Mouse (Mus musculus) inflammation-experienced regulatory T-cells, adult 6 months (primary cell): ENCODE measurements around the gene Pax4. TPM values are rescaled to one million over a fixed set of nuclear protein-coding genes. Genes with fewer than 3 reads are reported as not detected.

Experiments used
- ATAC-seq: one replicate; pipeline ENCODE4 v1.8.0; 2017
- polyA plus RNA-seq, 3 experiments: library from polyadenylated mRNA; unstranded; fragments of 100-300 nt; shearing (Covaris generic); gene quantifications; one replicate each; pipeline ENCODE4 v1.2.1; 2017

The Pax4 gene
- polyA plus RNA-seq, 3 experiments from 2014 or later: not detected

DNA sequence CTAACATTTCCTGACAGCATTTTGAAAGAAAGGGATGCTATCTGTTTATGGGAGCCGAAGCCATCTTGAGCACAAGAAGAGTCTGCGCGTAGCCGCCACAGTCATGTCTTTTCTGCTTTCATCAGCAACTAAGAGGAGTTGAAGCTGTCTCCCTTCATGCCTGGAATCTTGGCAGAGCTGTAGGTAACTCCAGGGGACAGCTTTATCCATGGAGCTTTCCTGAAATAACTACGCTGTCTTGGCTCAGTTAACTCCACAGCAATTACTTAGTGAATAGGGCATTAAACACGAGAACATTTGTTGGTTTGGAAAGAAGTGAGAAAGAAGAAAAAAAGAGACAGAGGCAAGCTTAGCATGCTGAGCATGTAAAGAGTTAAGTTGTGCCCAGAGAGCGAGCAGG lies 1.2 kb downstream of the Pax4 start:
- no peak for ATAC-seq

DNA sequence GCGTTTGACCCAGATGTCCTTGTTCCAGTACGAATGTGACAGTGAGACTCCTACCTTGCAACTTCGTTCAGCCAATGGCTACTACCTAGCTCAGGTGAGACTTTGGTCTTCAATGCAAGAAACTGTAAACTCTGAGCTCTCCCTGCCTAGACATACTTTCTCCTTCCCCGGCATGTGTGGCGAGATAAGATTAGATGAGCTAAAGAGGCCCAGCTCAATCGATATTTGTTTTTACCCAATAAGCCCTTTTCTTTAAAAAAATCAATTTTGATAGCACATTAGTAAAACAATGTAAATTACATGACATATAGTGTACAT lies 17.7 kb downstream of the Pax4 start:
- ATAC-seq: no peak

DNA sequence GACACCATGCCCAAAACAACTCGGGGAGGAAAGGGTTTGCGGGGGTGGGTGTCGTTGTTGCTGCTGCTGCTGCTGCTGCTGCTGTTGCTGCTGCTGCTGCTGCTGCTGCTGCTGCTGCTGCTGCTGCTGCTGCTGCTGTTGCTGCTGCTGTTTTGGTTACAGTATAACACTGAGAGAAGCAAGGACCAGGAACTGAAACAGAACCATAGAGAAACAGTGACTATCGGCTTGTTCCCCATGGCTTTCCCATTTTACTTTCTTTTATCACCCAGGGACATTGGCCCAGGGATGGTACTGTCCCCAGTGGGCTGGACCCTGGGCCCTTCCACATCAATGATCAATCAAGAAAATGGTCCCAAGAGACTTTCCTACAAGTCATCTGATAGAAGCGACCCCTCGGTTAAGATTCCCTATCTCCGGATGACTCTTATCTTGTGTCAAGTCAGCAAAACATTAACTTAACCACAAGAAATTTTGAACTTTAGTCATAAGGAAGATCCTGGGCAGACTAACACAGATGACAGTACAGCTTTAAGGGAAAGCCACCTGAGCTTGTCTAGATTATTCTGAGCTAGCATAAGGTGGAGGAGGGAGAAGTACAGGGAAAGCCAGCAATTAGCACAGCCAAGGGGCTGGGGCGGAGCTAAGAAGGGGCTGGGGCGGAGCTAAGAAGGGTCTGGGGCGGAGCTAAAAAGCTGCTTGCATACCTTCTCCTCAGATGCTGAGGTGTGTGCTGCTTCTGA lies 18.2 kb downstream of the Pax4 start:
- no peak for ATAC-seq

DNA sequence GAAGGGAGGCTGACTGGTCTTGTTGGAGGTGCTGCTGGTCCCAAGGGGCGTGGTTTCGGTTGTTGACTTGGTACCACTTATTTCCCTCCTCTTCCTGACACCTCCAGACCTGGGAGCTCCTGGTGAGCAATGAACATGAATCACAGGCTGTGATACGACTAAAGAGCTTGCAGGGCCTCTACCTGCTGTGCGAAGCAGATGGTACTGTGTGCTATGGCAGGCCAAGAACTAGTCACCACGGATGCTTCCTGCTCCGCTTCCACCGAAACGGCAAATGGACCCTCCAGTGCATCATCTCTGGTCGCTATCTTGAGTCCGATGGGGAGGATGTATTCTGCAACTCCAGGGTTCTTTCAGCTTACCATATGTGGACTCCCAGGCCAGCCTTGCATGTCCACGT lies 19.3 kb downstream of the Pax4 start:
- no peak for ATAC-seq

DNA sequence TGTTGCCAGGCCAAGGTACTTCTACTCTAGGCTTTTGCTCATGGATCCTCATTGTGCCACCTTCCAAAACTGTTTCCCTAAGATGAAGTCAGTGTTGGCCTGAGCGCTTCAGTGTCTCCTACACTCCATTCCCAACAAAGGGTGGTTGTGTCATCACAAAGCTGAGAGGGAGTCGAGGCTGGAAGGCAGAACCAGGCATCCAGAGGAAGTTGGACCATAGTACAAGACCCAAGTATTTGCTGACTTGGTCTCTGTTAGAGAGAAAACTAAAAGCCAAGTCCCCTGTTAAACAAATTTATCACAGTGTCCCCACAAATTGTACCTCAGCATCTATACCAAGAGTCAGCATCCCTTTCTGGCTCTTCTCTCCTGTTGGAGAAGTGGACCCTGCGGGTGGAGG lies 20.9 kb downstream of the Pax4 start, which contains the start of gene Gcc1:
Gene Gcc1, minus strand, starts transcription at position 101 of the 400 bp plus-strand sequence.
- ATAC-seq: no peak

DNA sequence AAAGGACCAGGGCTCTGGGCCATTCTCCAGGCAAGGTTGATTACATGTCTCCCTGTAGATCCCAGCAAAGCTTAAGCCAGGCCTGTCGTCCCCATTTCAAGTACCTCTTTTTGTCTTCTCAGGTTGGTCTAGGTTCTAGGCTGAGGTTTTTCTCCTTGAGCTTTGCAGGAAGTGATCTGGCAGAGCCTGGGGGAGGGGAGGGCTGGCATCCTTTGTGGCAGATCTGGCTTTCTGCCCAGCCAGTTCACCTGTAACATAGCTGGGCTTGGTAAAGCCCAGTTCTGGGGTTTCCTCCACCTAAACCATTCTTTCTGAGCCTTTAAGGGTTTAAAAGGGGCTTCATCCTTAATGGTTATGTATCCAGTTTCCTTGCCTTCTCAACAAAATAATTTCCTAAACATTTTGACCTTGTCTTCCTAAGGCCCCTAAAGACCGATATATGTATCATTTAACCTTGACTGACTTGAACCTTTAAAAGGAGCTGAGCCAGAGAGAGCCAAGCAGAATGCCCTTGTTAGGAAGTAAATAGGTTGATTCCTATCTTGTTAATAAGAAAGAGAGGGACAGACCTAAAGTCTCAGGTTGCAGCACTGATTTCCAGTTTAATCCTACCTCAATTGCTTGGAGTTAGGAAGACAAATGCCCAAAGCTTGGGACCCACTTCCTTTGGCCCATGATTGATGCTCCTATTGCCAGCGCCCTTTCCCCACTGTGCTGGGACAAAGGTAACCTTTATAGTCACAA lies 21.9 kb downstream of the Pax4 start, which contains the start of gene Fscn3:
Gene Fscn3, plus strand, starts transcription at position 694 of the 744 bp plus-strand sequence.
- ATAC-seq: peak; percentile 49

DNA sequence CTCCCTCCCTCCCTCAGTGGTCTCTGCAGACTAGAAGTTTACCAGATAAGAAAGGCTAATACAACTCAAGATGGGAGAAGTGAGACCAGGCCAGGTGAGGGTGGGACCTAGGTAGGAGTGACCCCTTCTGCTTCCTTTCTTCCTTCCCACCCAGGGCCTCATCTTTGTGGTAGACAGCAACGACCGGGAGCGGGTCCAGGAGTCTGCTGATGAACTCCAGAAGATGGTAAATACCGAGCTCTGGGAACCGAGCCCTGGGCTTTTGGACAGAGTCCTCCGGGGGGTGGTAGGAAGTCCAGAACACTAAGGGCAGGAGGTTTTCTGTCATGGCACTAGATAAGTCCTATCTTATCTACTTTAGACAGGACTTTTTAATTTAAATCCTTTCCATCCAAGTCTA lies 24.1 kb downstream of the Pax4 start:
- ATAC-seq: no peak

DNA sequence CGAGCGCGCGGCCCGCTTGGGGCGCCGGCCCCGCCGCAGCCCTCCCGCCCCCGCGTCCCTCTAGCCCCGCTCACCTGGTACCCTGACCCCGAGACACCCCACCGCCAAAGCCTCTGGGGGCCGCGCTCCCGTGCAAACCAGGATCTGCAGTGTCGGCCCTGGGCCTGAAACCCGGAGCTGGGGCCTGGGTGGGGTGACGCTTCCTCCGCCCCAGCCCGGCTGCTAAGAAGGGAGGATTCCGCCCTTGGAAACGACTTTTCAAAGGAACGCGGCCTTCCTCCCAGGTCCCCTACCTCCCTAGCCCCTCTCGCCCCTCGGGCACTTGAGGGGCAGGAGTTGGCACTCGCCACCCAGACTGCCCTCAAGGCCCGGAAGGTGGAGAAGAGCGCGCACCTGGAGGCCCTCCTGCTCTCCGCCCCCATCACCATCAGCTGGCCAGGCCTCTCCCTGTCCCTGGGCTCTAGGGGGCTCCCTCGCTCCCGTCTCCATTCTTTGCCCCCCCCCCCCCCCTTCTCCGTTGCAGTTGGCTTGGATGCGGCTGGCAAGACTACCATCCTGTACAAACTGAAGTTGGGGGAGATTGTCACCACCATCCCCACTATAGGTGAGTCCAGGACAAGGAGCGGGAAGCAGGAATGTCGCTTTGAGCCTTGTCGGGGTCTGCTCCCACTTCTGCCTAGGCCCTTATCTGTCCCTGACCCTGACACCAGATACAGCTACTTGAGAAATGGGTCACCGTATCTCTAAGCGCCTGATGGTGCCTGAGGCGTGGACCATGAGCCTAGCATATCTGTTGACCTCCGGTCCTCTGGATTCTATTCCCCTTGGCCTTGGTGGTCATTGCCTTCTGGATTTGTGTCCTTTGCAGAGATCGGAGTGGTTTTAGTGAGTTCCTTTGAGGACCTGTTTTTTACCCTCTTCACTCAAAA lies 25.1 kb downstream of the Pax4 start:
- ATAC-seq: no peak

DNA sequence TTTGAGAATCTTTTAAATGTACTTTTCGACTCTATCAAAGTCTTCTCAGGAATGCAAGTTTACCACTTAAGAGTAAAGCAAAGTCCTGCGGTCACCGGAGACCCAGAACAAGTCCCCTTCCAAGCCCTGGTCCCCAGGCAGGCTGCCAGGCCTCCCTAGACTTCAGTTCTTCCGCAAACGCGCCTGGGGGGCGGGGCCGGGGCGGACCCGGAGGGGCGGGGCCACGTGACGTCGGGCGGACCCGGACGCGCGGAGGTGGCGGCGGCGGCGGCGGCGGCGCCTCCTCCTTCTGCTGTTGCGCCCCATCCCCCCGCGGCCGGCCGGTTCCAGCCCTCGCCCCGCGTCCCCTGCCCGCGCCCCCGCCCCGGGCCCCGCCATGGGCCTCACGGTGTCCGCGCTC lies 25.8 kb downstream of the Pax4 start, which contains the start of gene Arf5:
Gene Arf5, plus strand, starts transcription at position 248 of the 400 bp plus-strand sequence.
- peak; percentile 45 for ATAC-seq

DNA sequence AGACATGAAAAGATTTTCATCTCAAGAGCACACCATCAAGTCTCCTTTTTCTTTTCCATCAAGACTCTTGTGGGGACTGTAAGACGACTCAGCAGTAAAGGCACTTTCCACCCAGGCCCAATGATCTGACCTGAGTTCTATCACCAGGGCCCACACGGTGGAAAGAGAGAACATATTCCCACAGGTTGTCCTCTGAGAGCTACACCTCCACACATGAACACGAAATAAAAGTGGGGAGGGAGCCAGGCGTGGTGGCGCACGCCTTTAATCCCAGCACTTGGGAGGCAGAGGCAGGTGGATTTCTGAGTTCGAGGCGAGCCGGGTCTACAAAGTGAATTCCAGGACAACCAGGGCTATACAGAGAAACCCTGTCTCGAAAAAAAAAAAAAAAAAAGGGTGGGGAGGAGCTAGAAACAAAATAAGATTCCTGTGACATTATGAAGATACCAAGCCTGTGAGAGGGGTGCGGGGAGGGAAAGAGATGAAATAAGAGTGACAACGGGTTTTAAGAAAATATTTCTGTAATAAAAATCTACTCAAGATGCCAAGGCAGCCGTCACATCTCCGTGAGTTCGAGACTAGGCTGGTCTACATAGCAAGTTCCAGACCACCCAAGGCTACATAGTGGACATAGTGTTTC lies 26.4 kb downstream of the Pax4 start:
- no peak for ATAC-seq

DNA sequence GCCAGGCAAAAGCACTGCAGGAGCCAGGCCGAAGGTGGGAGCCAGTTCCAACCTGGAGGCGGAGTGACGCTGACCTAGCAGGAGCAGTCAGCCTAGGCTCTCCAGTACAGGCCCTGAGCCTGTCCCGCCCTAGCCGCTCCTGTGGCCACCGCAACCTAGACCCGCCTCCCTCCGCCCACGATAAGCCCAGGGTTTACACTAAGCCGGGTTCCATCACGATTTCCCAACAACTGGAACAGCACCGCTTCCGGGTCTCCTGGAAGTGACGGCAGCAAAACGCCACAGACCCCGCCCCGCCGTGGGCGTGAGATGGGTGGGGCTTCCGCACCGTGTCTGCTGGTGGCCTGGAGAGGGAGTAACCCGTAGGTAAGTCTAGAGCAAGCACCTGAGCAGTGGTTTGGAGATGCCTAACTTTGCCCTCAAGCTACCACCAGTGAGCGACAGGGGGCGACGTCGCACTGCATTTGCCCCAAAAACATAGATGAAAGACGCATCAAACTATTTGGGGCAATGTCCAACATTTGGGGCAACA lies 27.6 kb downstream of the Pax4 start:
- peak; percentile 91 for ATAC-seq

DNA sequence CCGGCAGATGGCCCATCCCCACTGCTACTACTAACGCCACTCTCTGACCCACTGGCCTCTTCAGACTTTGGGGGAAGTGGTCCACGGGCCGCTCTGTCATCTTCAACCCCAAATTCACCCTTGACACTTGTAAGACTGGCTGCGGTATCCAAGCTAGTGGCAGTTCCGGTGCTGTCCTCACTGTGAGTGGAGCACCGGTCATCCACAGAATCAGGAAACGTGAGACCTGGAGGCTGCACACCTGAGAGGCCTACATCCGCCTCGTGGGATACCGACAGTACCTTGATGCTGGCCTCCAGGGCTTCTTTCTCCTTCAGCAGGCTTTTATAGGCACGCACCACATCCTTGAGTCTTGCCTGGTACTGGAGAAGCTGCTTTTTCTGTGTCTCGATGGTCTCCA lies 28.3 kb downstream of the Pax4 start:
- no peak for ATAC-seq

DNA sequence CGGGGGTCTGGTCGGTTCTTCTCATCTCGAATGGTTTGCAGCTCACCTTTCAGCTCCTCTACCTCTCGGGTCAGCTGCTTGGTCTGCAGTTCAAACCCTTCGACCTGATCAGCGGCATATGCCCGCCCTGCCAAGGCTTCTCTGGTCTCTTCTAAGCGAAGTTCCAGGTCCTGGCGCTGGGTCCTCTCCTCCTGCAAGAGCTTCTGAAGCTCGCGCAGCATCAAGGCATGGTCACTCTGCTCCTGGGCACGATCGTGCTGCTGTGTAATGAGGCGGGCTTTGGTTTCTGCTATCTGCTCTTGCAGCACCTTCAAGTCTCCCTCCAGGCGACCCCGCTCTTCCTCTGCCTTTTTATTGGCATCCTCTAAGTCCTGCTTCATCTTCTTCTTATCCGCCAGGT lies 28.8 kb downstream of the Pax4 start:
- ATAC-seq: no peak

DNA sequence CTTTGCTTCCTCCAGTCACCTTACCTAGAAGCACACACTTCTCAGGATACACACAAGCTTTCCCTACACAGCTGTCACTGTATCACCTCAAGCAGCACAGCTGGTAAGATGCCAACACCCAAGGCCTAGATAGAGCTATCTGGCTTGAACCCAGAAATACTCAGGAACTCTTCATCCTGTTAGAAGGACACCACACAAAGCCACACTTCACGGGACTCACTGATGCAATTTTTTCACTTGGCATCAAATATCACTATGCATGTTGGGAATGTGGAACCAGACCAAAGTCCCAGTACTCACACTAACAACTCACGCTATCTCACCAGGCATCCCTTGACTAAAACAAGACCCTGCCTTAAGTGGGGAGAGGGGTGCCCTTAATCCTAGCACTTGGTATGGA lies 29.5 kb downstream of the Pax4 start:
- ATAC-seq: no peak

DNA sequence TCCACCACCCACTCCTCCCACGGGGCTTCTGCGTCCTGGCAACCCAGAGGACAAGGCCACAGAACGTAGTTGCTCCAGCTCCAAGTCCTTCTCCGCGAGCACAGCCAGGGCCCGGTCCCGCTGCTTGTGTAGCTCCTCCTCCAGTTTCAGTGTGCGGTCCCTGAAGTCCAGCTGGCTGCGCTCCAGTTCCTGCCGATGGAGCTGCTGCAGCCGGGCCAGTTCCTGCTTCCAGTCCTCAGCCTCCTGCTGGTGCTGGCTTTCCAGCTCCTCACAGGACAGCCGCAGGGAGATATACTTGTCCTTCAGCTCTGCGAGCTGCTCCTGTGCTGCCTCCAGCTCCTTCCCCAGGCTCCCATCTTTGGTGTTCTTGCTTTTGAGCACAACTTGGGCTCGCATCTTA lies 30.7 kb downstream of the Pax4 start:
- no peak for ATAC-seq

DNA sequence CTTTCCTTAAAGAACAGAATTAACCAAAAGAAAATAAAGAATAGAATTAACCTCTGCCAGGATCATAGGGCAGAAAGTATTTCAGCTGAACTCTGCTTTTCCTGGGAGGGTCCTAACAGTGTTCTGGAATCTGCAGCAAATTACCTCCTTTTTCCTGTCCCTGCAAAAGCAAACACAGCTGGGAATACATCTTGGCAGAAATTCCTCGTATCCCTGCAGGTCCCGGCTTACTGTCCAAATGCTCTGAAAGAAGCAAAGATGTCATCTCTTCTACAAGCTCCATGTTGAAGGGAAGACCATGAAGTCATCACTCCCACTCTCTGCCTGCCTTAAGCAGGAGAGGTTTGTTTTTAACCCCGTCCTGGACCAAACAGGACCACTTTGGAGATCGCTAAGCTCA lies 32.2 kb downstream of the Pax4 start:
- ATAC-seq: no peak

DNA sequence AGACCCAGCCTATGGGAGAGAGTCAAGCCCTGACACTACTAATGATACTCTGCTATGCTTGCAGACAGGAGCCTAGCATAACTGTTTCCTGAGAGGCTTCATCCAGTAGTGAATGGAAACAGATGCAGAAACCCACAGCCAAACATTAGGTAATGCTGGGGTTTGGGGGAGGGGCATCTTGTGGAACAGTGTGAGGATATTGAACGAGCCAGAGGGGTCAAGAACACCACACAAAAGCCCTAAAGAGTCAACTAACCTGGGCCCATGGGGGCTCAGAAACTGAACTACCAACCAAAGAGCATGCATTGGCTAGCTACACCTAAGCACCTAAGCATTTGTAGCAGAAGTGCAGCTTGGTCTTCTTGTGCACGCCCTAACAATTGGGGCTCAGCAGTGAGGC lies 37.9 kb downstream of the Pax4 start:
- ATAC-seq: no peak

DNA sequence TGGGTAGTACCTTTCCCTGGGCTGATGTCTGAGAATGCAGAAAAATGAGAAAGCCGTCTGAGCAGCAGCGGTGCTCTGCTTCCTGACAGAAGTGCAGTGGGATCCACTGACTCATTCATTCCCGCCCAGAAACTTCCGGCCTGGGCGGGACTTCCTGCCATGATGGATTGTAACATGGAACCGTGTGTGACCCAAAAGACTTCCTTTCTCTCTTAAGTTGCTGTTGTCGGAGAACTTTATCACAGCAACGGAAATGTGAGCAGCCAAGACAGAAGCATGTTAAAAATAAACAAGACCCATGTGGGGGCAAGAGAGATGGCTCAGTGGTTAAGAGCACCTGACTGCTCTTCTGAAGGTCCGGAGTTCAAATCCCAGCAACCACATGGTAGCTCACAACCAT lies 39.1 kb downstream of the Pax4 start:
- peak; percentile 82 for ATAC-seq

DNA sequence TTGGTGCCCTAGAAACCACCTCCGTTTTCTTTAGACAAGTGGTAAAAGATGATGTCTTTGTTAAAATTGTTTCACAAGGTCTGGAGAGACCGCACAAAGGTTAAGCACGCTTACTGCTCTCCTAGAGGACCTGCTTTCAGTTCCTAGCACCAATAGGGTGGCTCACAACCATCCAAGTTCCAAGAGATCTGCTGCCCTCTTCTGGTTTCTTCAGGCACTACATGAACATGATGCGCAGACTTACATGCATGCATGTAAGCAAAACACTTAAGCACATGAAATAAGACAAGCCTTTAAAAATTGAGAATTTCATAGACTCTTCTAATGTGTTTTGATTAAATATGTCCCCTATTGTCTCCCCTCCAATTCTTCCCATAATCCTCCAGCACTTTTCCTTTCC lies 49.4 kb downstream of the Pax4 start:
- no peak for ATAC-seq

DNA sequence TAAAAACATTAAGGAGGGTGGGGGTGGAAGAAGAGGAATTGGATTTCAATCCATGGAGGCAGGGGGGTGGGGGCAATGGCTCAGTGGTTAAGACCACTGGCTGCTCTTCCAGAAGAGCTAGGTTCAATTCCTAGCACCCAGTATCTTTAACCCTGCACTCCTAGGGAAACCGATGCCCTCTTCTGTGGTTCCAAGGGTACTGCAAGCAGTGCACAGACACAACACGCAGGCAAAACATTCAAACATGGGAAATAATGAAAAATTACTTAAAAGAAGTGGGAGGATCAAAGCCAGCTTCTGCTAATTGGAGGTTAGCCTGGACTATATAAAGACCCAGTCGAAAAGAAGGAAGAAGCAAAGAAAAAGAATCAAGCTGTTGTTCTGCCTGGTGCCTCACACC lies 50.4 kb downstream of the Pax4 start:
- ATAC-seq: no peak

DNA sequence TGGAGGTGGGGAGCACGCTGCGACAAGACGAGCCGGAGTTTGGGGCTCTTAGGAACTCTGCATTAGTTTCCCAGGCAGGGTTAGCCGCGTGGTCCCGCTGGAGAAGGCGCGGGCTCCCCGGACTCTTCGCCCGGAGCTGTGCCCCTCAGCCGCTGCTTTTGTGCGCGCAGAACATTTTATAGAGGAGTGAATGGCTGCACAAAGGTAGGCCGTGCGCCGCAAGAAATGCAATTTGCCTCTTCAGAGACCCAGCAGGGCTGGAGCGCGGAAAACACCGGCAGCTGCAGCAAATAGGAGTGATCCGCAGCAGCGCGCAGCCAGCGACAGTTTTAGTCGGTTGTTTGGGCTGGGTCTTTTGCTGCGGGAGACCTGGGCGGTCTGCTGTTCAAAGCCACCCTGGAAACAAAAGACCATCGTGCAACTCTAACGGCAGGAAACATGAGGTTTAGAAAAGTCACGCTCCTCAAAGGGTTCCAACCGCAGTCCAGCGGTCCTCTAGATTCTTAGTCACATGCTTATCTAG lies 51.4 kb downstream of the Pax4 start, which contains the start of gene Zfp800:
Gene Zfp800, minus strand, starts transcription at position 325 of the 523 bp plus-strand sequence.
- peak; percentile 46 for ATAC-seq

DNA sequence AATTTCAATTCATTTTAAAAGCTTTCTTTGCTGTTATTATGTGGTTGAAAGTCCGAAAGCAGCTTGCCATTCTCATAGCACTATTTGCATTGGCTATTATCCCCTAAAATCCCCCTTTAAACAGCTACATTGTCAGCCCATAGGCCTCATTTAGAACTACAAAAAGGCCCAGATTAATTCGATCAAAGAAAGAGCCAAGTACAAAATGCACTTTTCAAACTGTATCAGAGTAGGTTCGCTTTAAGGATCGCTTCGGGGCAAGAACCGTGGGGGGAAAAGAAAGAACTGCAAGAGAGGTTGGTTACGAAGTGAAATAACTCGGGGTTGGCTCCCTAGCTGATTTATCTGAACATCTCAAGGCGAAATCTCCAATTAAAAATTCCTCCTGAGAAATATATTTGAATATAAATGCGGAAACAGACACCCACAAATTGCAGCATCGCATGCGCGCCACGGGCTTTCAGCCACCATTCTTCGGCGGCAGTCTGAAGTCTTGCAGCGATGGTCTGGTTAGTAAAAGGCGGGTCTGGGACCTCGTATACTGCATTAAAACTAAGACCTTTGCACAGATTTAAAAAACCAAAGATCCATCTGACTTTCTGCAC lies 52.2 kb downstream of the Pax4 start:
- no peak for ATAC-seq
